Mouse (Mus musculus) liver, postnatal 0 days (tissue): ENCODE data around the gene Gm20388. TPM values are rescaled to one million over a fixed set of nuclear protein-coding genes. Genes with fewer than 3 reads are reported as not detected.

Experiments used
- ATAC-seq: fragments of 200-750 bp; cut with Nextera tagmentation; 2 replicates; pipeline ENCODE4 v1.8.0; 2017; ENCODE audit warnings: mild to moderate bottlenecking, moderate library complexity
- DNase-seq: peaks from one replicate; pipeline ENCODE4 v3.0.0-alpha.2; 2016
- H3K27ac ChIP-seq: fragments of 300-500 bp; sonication (generic); 2 replicates; pipeline ENCODE4 v1.5.1; 2014; ENCODE audit warnings: antibody characterized with exemption, moderate library complexity, mild to moderate bottlenecking, low read depth
- H3K27me3 ChIP-seq: fragments of 300-500 bp; sonication (generic); 2 replicates; pipeline ENCODE4 v1.6.1; 2014; ENCODE audit warnings: low read length, control low read depth, mixed read lengths; ENCODE audit not compliant: insufficient read depth
- H3K36me3 ChIP-seq: fragments of 300-500 bp; sonication (generic); replicated peaks from 2 replicates; pipeline ENCODE4 v1.6.1; 2014; ENCODE audit warnings: mild to moderate bottlenecking, control low read depth, low read length, moderate library complexity, mixed read lengths; ENCODE audit not compliant: insufficient read depth
- H3K4me1 ChIP-seq: fragments of 300-500 bp; sonication (generic); 2 replicates; pipeline ENCODE4 v1.6.1; 2014; ENCODE audit warnings: antibody characterized with exemption, mild to moderate bottlenecking, control low read depth; ENCODE audit not compliant: insufficient read depth
- H3K4me2 ChIP-seq: fragments of 300-500 bp; sonication (generic); 2 replicates; pipeline ENCODE4 v1.6.1; 2014; ENCODE audit warnings: low read depth, mild to moderate bottlenecking, low read length, moderate library complexity, mixed read lengths
- H3K4me3 ChIP-seq: fragments of 300-500 bp; sonication (generic); 2 replicates; pipeline ENCODE4 v1.5.1; 2014; ENCODE audit warnings: low read depth, low read length
- H3K9ac ChIP-seq: fragments of 300-500 bp; sonication (generic); replicated peaks from 2 replicates; pipeline ENCODE4 v1.6.1; 2014; ENCODE audit warnings: mild to moderate bottlenecking, moderate library complexity
- H3K9me3 ChIP-seq: fragments of 300-500 bp; sonication (generic); 2 replicates; pipeline ENCODE4 v1.6.1; 2016; ENCODE audit warnings: mild to moderate bottlenecking, control low read depth, low read length, mixed read lengths
- CTCF ChIP-seq: sonication (generic); IDR thresholded peaks from 2 replicates; pipeline ENCODE4 v1.5.1; 2016; ENCODE audit warnings: antibody characterized with exemption, low read depth
- EP300 ChIP-seq: IDR thresholded peaks from 2 replicates; pipeline ENCODE4 v1.6.1; 2016; ENCODE audit warnings: antibody characterized with exemption, low read depth, mild to moderate bottlenecking
- WGBS: fragments of 180-500 bp; shearing (Covaris S2); extraction: QIAGEN DNeasy Blood & Tissue Kit; methylation state at CpG from one replicate; pipeline ENCODE4 v1.1.7; 2014; ENCODE audit not compliant: insufficient replicate concordance; 5-methylcytosine and 5-hydroxymethylcytosine counted together
- polyA plus RNA-seq: library from polyadenylated mRNA; unstranded; fragments of >200 nt; fragmentation: Nextera tagmentation; extraction: Ambion mirVana; gene quantifications from 2 replicates; pipeline ENCODE4 v1.2.1, GENCODE M21; 2015

Gm20388 gene
- polyA plus RNA-seq, 1 experiment from 2014 or later, result not detected

- DNase-seq (no peak), ATAC-seq (no peak)
- Histone ChIP-seq H3K4me2 (no peak overlapping the region), H3K9me3 (no peaks in the 10 kb centered on the region), H3K27ac (no peak overlapping the region), H3K27me3 (no peaks in the 10 kb centered on the region), H3K9ac (no peak overlapping the region), H3K4me1 (no peaks in the 10 kb centered on the region), H3K4me3 (no peak overlapping the region), H3K36me3 (peaks cover 87% of the 10 kb centered on the region)
- WGBS, result 91% methylated on average over 9 of the region's 9 CpGs
- TF ChIP-seq EP300, result no peak
- TF ChIP-seq CTCF, result no peak
Measured at GRCm38 (mm10) chr8:123492898-123493297, 3582.3 kb downstream of the Gm20388 start.

GRCm38 (mm10) chr8:123497699-123498098, 3587.1 kb downstream of the Gm20388 start:
- DNase-seq, result no peak
- ATAC-seq, result no peak
- no peaks in the 10 kb centered on the region for H3K4me1 ChIP-seq
- no peak overlapping the region for H3K4me2 ChIP-seq
- peaks cover 86% of the 10 kb centered on the region for H3K36me3 ChIP-seq
- no peaks in the 10 kb centered on the region for H3K27me3 ChIP-seq
- H3K27ac ChIP-seq, result no peak overlapping the region
- no peaks in the 10 kb centered on the region for H3K9me3 ChIP-seq
- H3K9ac ChIP-seq, result no peak overlapping the region
- TF ChIP-seq CTCF (peak; percentile 13; the same call in 1 of the 2 replicates), EP300 (no peak)
- WGBS, result 87% methylated on average over 4 of the region's 4 CpGs
- no peak overlapping the region for H3K4me3 ChIP-seq

- H3K36me3 ChIP-seq, result peaks cover 83% of the 10 kb centered on the region
Measured at GRCm38 (mm10) chr8:123498963-123499362, 3588.3 kb downstream of the Gm20388 start.

GRCm38 (mm10) chr8:123499556-123499955, 3588.9 kb downstream of the Gm20388 start:
- no peak overlapping the region for H3K27ac ChIP-seq
- H3K4me3 ChIP-seq, result no peak overlapping the region
- H3K36me3 ChIP-seq, result peaks cover 79% of the 10 kb centered on the region
- DNase-seq (no peak), ATAC-seq (no peak)
- no peak overlapping the region for H3K9ac ChIP-seq
- TF ChIP-seq CTCF, result no peak
- no peaks in the 10 kb centered on the region for H3K9me3 ChIP-seq
- H3K27me3 ChIP-seq, result no peaks in the 10 kb centered on the region
- WGBS, result 94% methylated on average over 11 of the region's 11 CpGs
- no peak overlapping the region for H3K4me2 ChIP-seq
- H3K4me1 ChIP-seq, result no peaks in the 10 kb centered on the region

More at GRCm38 (mm10) chr8:123498963-123499362, 3588.3 kb downstream of the Gm20388 start:
- no peaks in the 10 kb centered on the region for H3K4me1 ChIP-seq
- no peak overlapping the region for H3K4me3 ChIP-seq
- no peak overlapping the region for H3K4me2 ChIP-seq
- no peak for ATAC-seq
- DNase-seq, result no peak
- H3K9ac ChIP-seq, result no peak overlapping the region
- WGBS, result 84% methylated on average over 11 of the region's 11 CpGs
- TF ChIP-seq EP300 (no peak), CTCF (no peak)
- H3K9me3 ChIP-seq, result no peaks in the 10 kb centered on the region
- no peaks in the 10 kb centered on the region for H3K27me3 ChIP-seq
- no peak overlapping the region for H3K27ac ChIP-seq

GRCm38 (mm10) chr8:123502192-123502591, 3591.6 kb downstream of the Gm20388 start:
- no peak for TF ChIP-seq EP300
- no peak for TF ChIP-seq CTCF
- H3K27me3 ChIP-seq, result no peaks in the 10 kb centered on the region
- peaks cover 57% of the 10 kb centered on the region for H3K36me3 ChIP-seq
- no peaks in the 10 kb centered on the region for H3K9me3 ChIP-seq
- 83% methylated on average over 5 of the region's 5 CpGs for WGBS
- H3K4me1 ChIP-seq, result no peaks in the 10 kb centered on the region
- H3K4me2 ChIP-seq, result no peak overlapping the region
- no peak overlapping the region for H3K9ac ChIP-seq
- DNase-seq (no peak), ATAC-seq (no peak)
- H3K4me3 ChIP-seq, result no peak overlapping the region
- no peak overlapping the region for H3K27ac ChIP-seq

GRCm38 (mm10) chr8:123503801-123504467, 3593.3 kb downstream of the Gm20388 start:
- WGBS, result 95% methylated on average over 6 of the region's 6 CpGs
- no peaks in the 10 kb centered on the region for H3K4me1 ChIP-seq
- no peaks in the 10 kb centered on the region for H3K27me3 ChIP-seq
- H3K4me3 ChIP-seq, result no peak overlapping the region
- peak; percentile 45 for TF ChIP-seq CTCF
- TF ChIP-seq EP300, result no peak
- H3K27ac ChIP-seq, result no peak overlapping the region
- H3K36me3 ChIP-seq, result peaks cover 46% of the 10 kb centered on the region
- no peak overlapping the region for H3K9ac ChIP-seq
- DNase-seq, result no peak
- H3K9me3 ChIP-seq, result no peaks in the 10 kb centered on the region
- no peak for ATAC-seq
- no peak overlapping the region for H3K4me2 ChIP-seq
